Mouse (Mus musculus) hindbrain, embryonic 11.5 days (tissue): ENCODE results near the gene Nktr. TPM values are rescaled to one million over a fixed set of nuclear protein-coding genes. Genes with fewer than 3 reads are reported as not detected.

Experiments
- ATAC-seq: fragments of 200-750 bp; cut with Nextera tagmentation; 2 replicates; pipeline ENCODE4 v1.8.0; 2017; ENCODE audit warnings: mild to moderate bottlenecking, moderate TSS enrichment, moderate library complexity; ENCODE audit not compliant: low FRiP score
- DNase-seq: peaks from one replicate; pipeline ENCODE4 v3.0.0-alpha.2; 2015; ENCODE audit warnings: low spot score
- H3K27ac ChIP-seq: fragments of 300-500 bp; sonication (generic); 2 replicates; pipeline ENCODE4 v1.5.1; 2014; ENCODE audit warnings: mild to moderate bottlenecking, low read depth, low read length
- H3K27me3 ChIP-seq: fragments of 300-500 bp; sonication (generic); 2 replicates; pipeline ENCODE4 v1.6.1; 2014; ENCODE audit warnings: mild to moderate bottlenecking, low read length, moderate library complexity, mixed read lengths; ENCODE audit not compliant: control insufficient read depth, insufficient read depth
- H3K36me3 ChIP-seq: fragments of 300-500 bp; sonication (generic); 2 replicates; pipeline ENCODE4 v1.6.1; 2014; ENCODE audit warnings: mild to moderate bottlenecking, low read length, moderate library complexity, mixed read lengths; ENCODE audit not compliant: control insufficient read depth, insufficient read depth
- H3K4me1 ChIP-seq: fragments of 300-500 bp; sonication (generic); replicated peaks from 2 replicates; pipeline ENCODE4 v1.6.1; 2014; ENCODE audit warnings: low read length, mixed read lengths; ENCODE audit not compliant: control insufficient read depth, insufficient read depth
- H3K4me2 ChIP-seq: fragments of 300-500 bp; sonication (generic); replicated peaks from 2 replicates; pipeline ENCODE4 v1.6.1; 2014; ENCODE audit warnings: mild to moderate bottlenecking, low read depth, low read length
- H3K4me3 ChIP-seq: fragments of 300-500 bp; sonication (generic); 2 replicates; pipeline ENCODE4 v1.5.1; 2014; ENCODE audit warnings: low read depth, low read length
- H3K9ac ChIP-seq: fragments of 300-500 bp; sonication (generic); 2 replicates; pipeline ENCODE4 v1.6.1; 2014; ENCODE audit warnings: low read depth, low read length
- H3K9me3 ChIP-seq: fragments of 300-500 bp; sonication (generic); 2 replicates; pipeline ENCODE4 v1.6.1; 2016; ENCODE audit warnings: low read length; ENCODE audit not compliant: control insufficient read depth
- WGBS: fragments of 180-500 bp; shearing (Covaris S2); extraction: QIAGEN DNeasy Blood & Tissue Kit; methylation state at CpG from one replicate; pipeline ENCODE4 v1.1.7; 2014; 5-methylcytosine and 5-hydroxymethylcytosine counted together
- polyA plus RNA-seq: library from polyadenylated mRNA; unstranded; fragments of >200 nt; fragmentation: Nextera tagmentation; extraction: Ambion mirVana; gene quantifications from 2 replicates; pipeline ENCODE4 v1.2.1, GENCODE M21; 2014

Nktr gene
- polyA plus RNA-seq, 1 experiment from 2014 or later: 105 TPM

- H3K36me3 ChIP-seq: peaks cover 21% of the 10 kb centered on the region
- DNase-seq (no peak), ATAC-seq (no peak)
- H3K4me2 ChIP-seq: no peak overlapping the region
- WGBS: 97% methylated on average over 3 of the region's 3 CpGs
- no peaks in the 10 kb centered on the region for H3K9me3 ChIP-seq
- no peak overlapping the region for H3K9ac ChIP-seq
- no peaks in the 10 kb centered on the region for H3K27me3 ChIP-seq
- H3K4me3 ChIP-seq: no peak overlapping the region
- peaks cover 6% of the 10 kb centered on the region; the same call in 1 of the 2 replicates for H3K4me1 ChIP-seq
- H3K27ac ChIP-seq: no peak overlapping the region
These were observed 35.7 kb downstream of the Nktr start for GRCm38 (mm10) chr9:121754624-121755023.

DNA sequence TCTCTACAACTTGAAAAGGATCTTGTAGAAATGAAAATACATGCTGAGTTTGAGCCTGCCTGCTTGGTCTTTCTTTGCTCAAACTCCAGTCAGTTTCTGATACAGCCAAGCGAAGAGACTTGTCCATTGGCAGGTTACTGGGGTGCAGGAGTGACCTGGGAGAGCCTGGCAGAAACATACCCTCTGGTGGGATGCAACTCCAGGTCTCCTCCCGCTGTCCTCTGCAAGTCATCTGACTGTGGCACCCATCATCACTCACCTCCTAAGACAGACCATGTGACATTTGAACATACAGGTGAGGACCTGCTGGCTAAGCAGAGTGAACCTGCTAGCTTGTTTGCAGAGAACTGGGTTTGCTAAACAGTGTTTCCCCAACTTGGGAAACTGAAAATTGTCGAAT is 37.8 kb downstream of the Nktr start:
- Histone ChIP-seq H3K9ac (no peak overlapping the region), H3K27me3 (no peaks in the 10 kb centered on the region), H3K4me1 (peaks cover 16% of the 10 kb centered on the region), H3K4me2 (no peak overlapping the region), H3K27ac (no peak overlapping the region), H3K4me3 (no peak overlapping the region), H3K9me3 (no peaks in the 10 kb centered on the region), H3K36me3 (0 out of 2 replicates have a peak, but pooled peaks cover 7% of the 10 kb centered on the region)
- no peak for DNase-seq
- whole genome bisulfite sequencing: 88% methylated on average over 3 of the region's 3 CpGs
- no peak for ATAC-seq

- Histone ChIP-seq H3K4me1 (peaks cover 16% of the 10 kb centered on the region), H3K36me3 (peaks cover 2% of the 10 kb centered on the region; the same call in 1 of the 2 replicates), H3K9me3 (no peaks in the 10 kb centered on the region), H3K27me3 (no peaks in the 10 kb centered on the region), H3K9ac (no peak overlapping the region), H3K27ac (0 out of 2 replicates have a peak overlapping the region, but pooled peaks have one; percentile 24), H3K4me2 (no peak overlapping the region), H3K4me3 (no peak overlapping the region)
- DNase-seq (peak; percentile 22), ATAC-seq (no peak)
- WGBS: 68% methylated on average over 3 of the region's 3 CpGs
These were observed 38.5 kb downstream of the Nktr start for GRCm38 (mm10) chr9:121757432-121757831.

GRCm38 (mm10) chr9:121757835-121758814 is 39.2 kb downstream of the Nktr start:
- DNase-seq (peak; percentile 44), ATAC-seq (no peak)
- H3K4me3 ChIP-seq: peak overlapping the region; percentile 78
- peaks cover 7% of the 10 kb centered on the region; the same call in 1 of the 2 replicates for H3K36me3 ChIP-seq
- no peaks in the 10 kb centered on the region for H3K27me3 ChIP-seq
- peak overlapping the region; percentile 94 for H3K4me2 ChIP-seq
- H3K4me1 ChIP-seq: peaks cover 16% of the 10 kb centered on the region
- peak overlapping the region; percentile 81 for H3K9ac ChIP-seq
- H3K9me3 ChIP-seq: no peaks in the 10 kb centered on the region
- 43% methylated on average over 10 of the region's 10 CpGs for WGBS
- H3K27ac ChIP-seq: peak overlapping the region; percentile 24; the same call in 1 of the 2 replicates

GRCm38 (mm10) chr9:121759091-121760081 is 40.4 kb downstream of the Nktr start, which contains the start of gene Zfp651:
Zfp651 (plus strand) TSS chr9:121759330.
- DNase-seq: peak; percentile 86
- peak; percentile 87 for ATAC-seq
- no peaks in the 10 kb centered on the region for H3K9me3 ChIP-seq
- under 1% methylated on average over 77 of the region's 97 CpGs for WGBS
- no peaks in the 10 kb centered on the region for H3K27me3 ChIP-seq
- peak within 1 kb of the TSS; percentile 78 for H3K4me3 ChIP-seq
- H3K4me1 ChIP-seq: peaks cover 16% of the 10 kb centered on the region
- peaks cover 7% of the 10 kb centered on the region; the same call in 1 of the 2 replicates for H3K36me3 ChIP-seq
- H3K27ac ChIP-seq: peak within 1 kb of the TSS; percentile 92
- H3K9ac ChIP-seq: peak within 1 kb of the TSS; percentile 81
- H3K4me2 ChIP-seq: peak within 1 kb of the TSS; percentile 94

- no peaks in the 10 kb centered on the region for H3K27me3 ChIP-seq
- peak overlapping the region; percentile 78 for H3K4me3 ChIP-seq
- DNase-seq (peak; percentile 82), ATAC-seq (peak; percentile 65)
- WGBS: under 1% methylated on average over 42 of the region's 43 CpGs
- H3K4me2 ChIP-seq: peak overlapping the region; percentile 94
- peak overlapping the region; percentile 81 for H3K9ac ChIP-seq
- no peaks in the 10 kb centered on the region for H3K9me3 ChIP-seq
- peak overlapping the region; percentile 92 for H3K27ac ChIP-seq
- H3K36me3 ChIP-seq: peaks cover 5% of the 10 kb centered on the region; the same call in 1 of the 2 replicates
- peaks cover 16% of the 10 kb centered on the region for H3K4me1 ChIP-seq
These were observed 41.5 kb downstream of the Nktr start for GRCm38 (mm10) chr9:121760271-121761090.

- DNase-seq (no peak), ATAC-seq (no peak)
- Histone ChIP-seq H3K4me3 (peak overlapping the region; percentile 78; the same call in 1 of the 2 replicates), H3K4me1 (peaks cover 16% of the 10 kb centered on the region), H3K9ac (peak overlapping the region; percentile 81), H3K36me3 (peaks cover 5% of the 10 kb centered on the region; the same call in 1 of the 2 replicates), H3K27me3 (no peaks in the 10 kb centered on the region), H3K4me2 (peak overlapping the region; percentile 94), H3K27ac (no peak overlapping the region), H3K9me3 (no peaks in the 10 kb centered on the region)
- WGBS: 60% methylated on average over 10 of the region's 10 CpGs
These were observed 42.2 kb downstream of the Nktr start for GRCm38 (mm10) chr9:121761091-121761665.
